Mouse (Mus musculus): ENCODE results near the gene Gm281.

Gm281 gene

DNA sequence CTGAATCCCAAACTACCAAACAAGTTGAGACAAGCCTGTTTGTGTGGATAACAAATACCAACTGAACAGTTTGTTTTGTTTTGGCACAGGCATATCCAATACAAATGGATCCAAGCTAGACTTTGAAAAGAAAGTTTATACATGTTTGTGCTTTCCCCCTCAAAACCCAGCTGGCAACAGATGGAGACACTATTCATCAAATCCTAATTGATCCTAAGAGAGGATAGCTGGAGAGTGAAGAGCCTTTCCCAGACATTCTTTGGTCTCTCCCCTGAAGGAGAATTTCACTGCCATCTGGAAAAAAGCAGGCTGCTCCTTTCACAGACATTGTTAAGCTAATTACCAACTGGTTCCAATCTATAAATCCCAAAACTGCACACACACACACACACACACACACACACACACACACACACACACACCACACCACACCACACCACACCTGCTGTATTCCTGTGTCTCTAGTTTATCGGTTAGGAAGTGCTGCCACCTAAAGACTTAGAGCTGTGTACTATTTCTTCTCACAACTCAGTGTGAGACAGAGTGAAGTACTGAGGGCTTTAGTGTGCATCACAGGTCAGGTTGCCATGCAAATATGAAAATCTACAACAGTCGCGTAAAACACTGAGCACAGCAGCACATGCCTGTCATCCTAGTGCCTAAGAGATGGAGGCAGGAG lies 101.3 kb downstream of the Gm281 start:
- no peak for DNase-seq

GRCm38 (mm10) chr14:13790446-13790845 lies 123.8 kb downstream of the Gm281 start:
- no peak for DNase-seq

DNA sequence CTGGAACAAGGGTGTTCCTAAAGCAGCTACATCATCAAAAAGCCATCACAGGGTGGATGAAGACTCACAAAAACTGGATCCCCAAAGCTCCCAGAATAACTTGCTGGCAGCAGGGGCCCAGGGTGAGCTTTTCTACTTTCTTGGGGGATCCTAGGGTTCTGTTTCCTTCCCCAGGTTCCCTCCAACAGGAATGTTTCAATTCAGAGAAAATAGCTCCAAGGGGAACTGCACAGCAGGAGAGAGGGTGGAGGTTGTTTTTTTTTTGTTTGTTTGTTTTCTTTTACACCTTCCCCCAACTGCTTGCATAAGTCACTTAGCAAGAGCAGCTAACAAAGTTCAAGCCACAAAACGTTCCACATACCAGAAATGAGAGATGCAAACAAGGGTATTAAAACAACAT lies 124.3 kb downstream of the Gm281 start:
- no peak for DNase-seq

- DNase-seq = no peak
Measured at GRCm38 (mm10) chr14:13782970-13783369, 131.3 kb downstream of the Gm281 start.

DNA sequence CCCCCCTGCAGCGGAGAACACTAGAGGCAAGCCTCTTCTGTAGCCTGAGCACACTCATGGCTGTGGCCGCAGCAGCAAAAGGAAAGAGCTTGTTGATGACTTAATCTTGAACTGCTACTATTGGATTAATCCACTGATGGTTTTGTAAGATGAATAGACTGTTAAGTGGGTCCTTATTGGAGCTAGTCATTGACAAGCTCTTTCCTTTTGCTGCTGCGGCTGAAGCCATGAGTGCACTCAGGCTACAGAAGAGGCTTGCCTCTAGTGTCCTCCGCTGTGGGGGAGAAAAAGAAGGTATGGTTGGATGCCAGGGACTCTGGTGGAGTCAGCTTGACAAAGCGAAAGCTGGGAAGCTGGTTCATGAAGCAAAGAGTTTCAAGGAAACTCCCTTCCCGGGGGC lies 135.9 kb downstream of the Gm281 start:
- peak; percentile 6 for DNase-seq

DNA sequence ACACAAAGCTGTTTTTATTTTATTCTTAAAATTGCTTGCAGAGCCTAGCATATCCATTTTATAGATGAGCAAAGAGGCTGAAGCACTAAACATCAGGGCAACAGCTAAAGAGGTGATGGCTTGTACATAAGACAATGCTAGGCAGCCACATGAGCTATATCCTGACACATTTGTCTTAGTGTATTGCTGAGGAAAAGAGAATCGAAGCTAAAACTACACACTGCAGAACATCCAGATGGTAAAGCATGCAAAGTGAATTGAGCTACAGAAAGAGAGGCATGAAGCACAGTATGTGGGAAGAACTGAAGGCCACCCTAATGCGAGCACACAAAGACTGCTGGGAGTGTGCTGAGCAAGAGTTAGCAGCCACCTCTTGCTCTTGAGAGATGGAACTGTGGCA lies 143.1 kb downstream of the Gm281 start:
- DNase-seq = no peak

GRCm38 (mm10) chr14:13770686-13771085 lies 143.6 kb downstream of the Gm281 start:
- peak; percentile 26 for DNase-seq
